Mouse (Mus musculus): ENCODE measurements at regions not wholly inside any gene's neighbourhood (a gene's known extent, or its start where the extent isn't known, plus 50 kb on each side); places are given as distances from the start of the nearest gene placed in this dataset.

- H3K9me3 ChIP-seq (replicated peaks; ENCODE audit: control insufficient read depth, low read length, poor library complexity, severe bottlenecking) = no peaks in the 10 kb centered on the region; the same call in 1 of the 2 replicates
- H3K4me1 ChIP-seq (ENCODE audit: control insufficient read depth, insufficient read depth, low read length) = peaks cover 9% of the 10 kb centered on the region
- H3K27me3 ChIP-seq (ENCODE audit: control insufficient read depth, insufficient read depth, low read depth, low read length) = no peaks in the 10 kb centered on the region
- 92% methylated on average over 6 of the region's 6 CpGs for WGBS
- H3K4me3 ChIP-seq (ENCODE audit: low read depth, low read length) = no peak overlapping the region
- H3K36me3 ChIP-seq (ENCODE audit: control insufficient read depth, insufficient read depth, low read length) = no peaks in the 10 kb centered on the region
- no peak for ATAC-seq
- no peak overlapping the region for H3K9ac ChIP-seq (ENCODE audit: low read depth, low read length)
- H3K4me2 ChIP-seq (ENCODE audit: low read length) = no peak overlapping the region
- no peak overlapping the region for H3K27ac ChIP-seq (ENCODE audit: low read length)
Observed at GRCm38 (mm10) chr5:64485856-64486255, 317.3 kb upstream of the Klf3 start.

DNA sequence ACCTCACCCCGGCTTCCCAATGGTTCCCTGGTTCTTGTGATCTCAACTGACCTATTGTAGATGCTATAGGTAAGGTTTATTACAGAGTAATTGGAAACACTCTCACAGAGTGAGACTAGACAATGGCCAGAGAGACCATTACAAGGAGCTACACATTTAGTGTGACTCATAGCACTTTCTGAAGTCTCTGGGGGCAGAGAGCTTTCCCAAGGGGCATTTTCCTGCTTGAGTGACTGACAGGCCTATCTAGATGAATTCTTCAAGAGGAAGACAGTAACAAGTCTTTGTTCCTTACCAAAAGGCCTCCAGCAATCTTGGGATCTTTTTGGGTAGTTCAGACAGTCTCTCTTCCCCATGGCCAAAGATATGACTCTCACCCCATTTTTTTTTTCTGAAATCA, 316.4 kb upstream of the Klf3 start:
- WGBS = 100% methylated on average over 1 of the region's 1 CpGs
- H3K9me3 ChIP-seq (replicated peaks; ENCODE audit: control insufficient read depth, low read length, poor library complexity, severe bottlenecking) = no peaks in the 10 kb centered on the region; the same call in 1 of the 2 replicates

GRCm38 (mm10) chr5:64487698-64488398, 315.3 kb upstream of the Klf3 start:
- ATAC-seq = no peak
- Histone ChIP-seq H3K4me3 (ENCODE audit: low read depth, low read length) (no peak overlapping the region), H3K4me1 (ENCODE audit: control insufficient read depth, insufficient read depth, low read length) (peaks cover 9% of the 10 kb centered on the region), H3K27me3 (ENCODE audit: control insufficient read depth, insufficient read depth, low read depth, low read length) (no peaks in the 10 kb centered on the region), H3K9ac (ENCODE audit: low read depth, low read length) (no peak overlapping the region), H3K27ac (ENCODE audit: low read length) (no peak overlapping the region), H3K4me2 (ENCODE audit: low read length) (no peak overlapping the region), H3K36me3 (ENCODE audit: control insufficient read depth, insufficient read depth, low read length) (no peaks in the 10 kb centered on the region), H3K9me3 (replicated peaks; ENCODE audit: control insufficient read depth, low read length, poor library complexity, severe bottlenecking) (no peaks in the 10 kb centered on the region; the same call in 1 of the 2 replicates)
- WGBS = 81% methylated on average over 14 of the region's 14 CpGs

More for the DNA sequence above, 316.4 kb upstream of the Klf3 start:
- no peak for ATAC-seq
- Histone ChIP-seq H3K27ac (ENCODE audit: low read length) (no peak overlapping the region), H3K4me3 (ENCODE audit: low read depth, low read length) (no peak overlapping the region), H3K4me2 (ENCODE audit: low read length) (no peak overlapping the region), H3K4me1 (ENCODE audit: control insufficient read depth, insufficient read depth, low read length) (peaks cover 9% of the 10 kb centered on the region), H3K36me3 (ENCODE audit: control insufficient read depth, insufficient read depth, low read length) (no peaks in the 10 kb centered on the region), H3K27me3 (ENCODE audit: control insufficient read depth, insufficient read depth, low read depth, low read length) (no peaks in the 10 kb centered on the region), H3K9ac (ENCODE audit: low read depth, low read length) (no peak overlapping the region)

DNA sequence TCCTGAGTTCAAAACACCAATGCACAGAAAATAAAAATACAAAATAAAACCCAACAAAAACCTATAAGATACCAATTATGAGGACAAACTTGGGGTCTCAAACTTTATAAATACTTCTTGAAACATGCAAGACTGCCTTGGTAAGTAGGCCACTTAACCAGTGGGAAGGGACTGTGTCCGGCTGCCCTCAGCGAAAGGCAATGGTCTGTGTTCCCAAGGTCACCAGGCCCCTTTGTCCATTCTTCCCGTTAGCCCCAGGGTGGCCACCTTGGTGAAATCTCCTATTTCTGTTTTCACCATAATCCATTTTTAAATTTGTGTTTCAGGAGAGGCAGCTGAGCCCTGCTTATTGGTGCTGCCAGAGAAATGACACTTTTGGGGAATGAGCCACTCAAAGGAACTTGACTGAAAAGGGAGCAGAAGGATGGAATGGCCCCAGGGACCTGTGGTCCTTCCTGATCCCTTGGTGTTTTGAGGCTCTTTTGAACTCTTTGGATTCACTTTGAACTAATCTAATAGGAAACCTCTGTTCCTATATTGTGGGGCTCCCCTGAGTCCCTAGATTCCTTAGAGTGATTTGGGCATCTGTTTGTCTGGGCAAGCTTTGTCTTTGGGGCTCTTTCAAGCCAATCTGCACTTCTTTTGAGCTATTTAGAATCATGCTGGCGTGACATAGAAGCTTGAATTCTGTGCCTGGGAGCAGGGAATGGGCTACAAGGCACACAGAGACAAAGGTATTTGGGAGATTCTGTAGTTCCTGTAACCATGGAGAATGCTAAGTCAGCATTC, 313.3 kb upstream of the Klf3 start:
- Histone ChIP-seq H3K36me3 (ENCODE audit: control insufficient read depth, insufficient read depth, low read length) (no peaks in the 10 kb centered on the region), H3K4me3 (ENCODE audit: low read depth, low read length) (no peak overlapping the region), H3K27ac (ENCODE audit: low read length) (peak overlapping the region; percentile 20; the same call in 1 of the 2 replicates), H3K4me1 (ENCODE audit: control insufficient read depth, insufficient read depth, low read length) (peaks cover 9% of the 10 kb centered on the region), H3K27me3 (ENCODE audit: control insufficient read depth, insufficient read depth, low read depth, low read length) (no peaks in the 10 kb centered on the region), H3K4me2 (ENCODE audit: low read length) (no peak overlapping the region), H3K9ac (ENCODE audit: low read depth, low read length) (no peak overlapping the region), H3K9me3 (replicated peaks; ENCODE audit: control insufficient read depth, low read length, poor library complexity, severe bottlenecking) (no peaks in the 10 kb centered on the region; the same call in 1 of the 2 replicates)
- ATAC-seq = peak; percentile 51
- 26% methylated on average over 4 of the region's 4 CpGs for WGBS

DNA sequence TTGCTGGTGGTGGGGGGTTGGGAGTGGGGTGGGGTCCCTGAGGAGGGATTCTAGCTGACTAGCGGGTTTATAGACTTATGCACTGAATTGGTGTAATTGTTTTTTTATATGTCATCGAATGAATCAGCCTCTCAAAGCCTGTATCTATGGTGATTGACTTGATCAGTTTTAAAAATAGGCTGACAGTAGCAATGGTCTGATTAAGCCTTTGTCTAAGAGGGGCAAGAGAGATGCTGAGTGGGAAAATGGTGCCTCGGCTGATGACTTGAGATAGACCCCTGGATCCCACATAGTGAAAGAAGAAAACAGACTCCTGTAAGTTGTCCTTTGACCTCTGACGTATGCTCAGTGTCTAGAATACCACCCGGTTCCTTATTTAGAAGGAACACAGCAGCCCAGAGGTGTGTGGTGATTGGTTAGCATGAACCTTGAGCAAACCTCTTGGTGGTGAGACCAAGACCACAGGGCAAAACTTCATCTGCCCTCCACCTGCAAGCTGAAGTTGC, 312.7 kb upstream of the Klf3 start:
- H3K27ac ChIP-seq (ENCODE audit: low read length) = peak overlapping the region; percentile 20; the same call in 1 of the 2 replicates

DNA sequence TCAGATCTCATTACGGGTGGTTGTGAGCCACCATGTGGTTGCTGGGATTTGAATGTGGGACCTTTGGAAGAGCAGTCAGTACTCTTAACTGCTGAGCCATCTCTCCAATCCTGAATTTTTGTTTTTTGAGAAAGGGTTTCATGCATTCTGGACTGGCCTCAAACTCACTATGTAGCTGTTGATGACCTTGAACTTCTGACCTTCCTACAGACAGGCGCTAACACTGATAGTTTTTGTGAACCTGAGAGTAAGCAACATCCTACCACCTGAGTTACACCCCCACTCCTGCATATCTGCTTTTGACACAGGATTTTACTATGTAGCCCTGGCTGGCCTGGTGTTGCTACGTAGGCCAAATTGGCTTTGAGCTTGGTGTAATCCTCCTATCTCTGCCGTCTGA, 308.8 kb upstream of the Klf3 start:
- no peaks in the 10 kb centered on the region for H3K9me3 ChIP-seq (replicated peaks; ENCODE audit: control insufficient read depth, low read length, poor library complexity, severe bottlenecking)
- no peak overlapping the region for H3K27ac ChIP-seq (ENCODE audit: low read length)
- H3K36me3 ChIP-seq (ENCODE audit: control insufficient read depth, insufficient read depth, low read length) = no peaks in the 10 kb centered on the region
- no peaks in the 10 kb centered on the region for H3K27me3 ChIP-seq (ENCODE audit: control insufficient read depth, insufficient read depth, low read depth, low read length)
- no peak overlapping the region for H3K9ac ChIP-seq (ENCODE audit: low read depth, low read length)
- 95% methylated on average over 4 of the region's 4 CpGs for WGBS
- H3K4me2 ChIP-seq (ENCODE audit: low read length) = no peak overlapping the region
- H3K4me3 ChIP-seq (ENCODE audit: low read depth, low read length) = no peak overlapping the region
- H3K4me1 ChIP-seq (ENCODE audit: control insufficient read depth, insufficient read depth, low read length) = peaks cover 9% of the 10 kb centered on the region
- no peak for ATAC-seq

More for the DNA sequence above, 312.7 kb upstream of the Klf3 start:
- no peak overlapping the region for H3K4me3 ChIP-seq (ENCODE audit: low read depth, low read length)
- no peaks in the 10 kb centered on the region; the same call in 1 of the 2 replicates for H3K9me3 ChIP-seq (replicated peaks; ENCODE audit: control insufficient read depth, low read length, poor library complexity, severe bottlenecking)
- H3K9ac ChIP-seq (ENCODE audit: low read depth, low read length) = no peak overlapping the region
- H3K36me3 ChIP-seq (ENCODE audit: control insufficient read depth, insufficient read depth, low read length) = no peaks in the 10 kb centered on the region
- no peaks in the 10 kb centered on the region for H3K27me3 ChIP-seq (ENCODE audit: control insufficient read depth, insufficient read depth, low read depth, low read length)
- no peak overlapping the region for H3K4me2 ChIP-seq (ENCODE audit: low read length)
- H3K4me1 ChIP-seq (ENCODE audit: control insufficient read depth, insufficient read depth, low read length) = peaks cover 9% of the 10 kb centered on the region
- peak; percentile 51; the same call in 1 of the 2 replicates for ATAC-seq
- WGBS = 19% methylated on average over 5 of the region's 5 CpGs

DNA sequence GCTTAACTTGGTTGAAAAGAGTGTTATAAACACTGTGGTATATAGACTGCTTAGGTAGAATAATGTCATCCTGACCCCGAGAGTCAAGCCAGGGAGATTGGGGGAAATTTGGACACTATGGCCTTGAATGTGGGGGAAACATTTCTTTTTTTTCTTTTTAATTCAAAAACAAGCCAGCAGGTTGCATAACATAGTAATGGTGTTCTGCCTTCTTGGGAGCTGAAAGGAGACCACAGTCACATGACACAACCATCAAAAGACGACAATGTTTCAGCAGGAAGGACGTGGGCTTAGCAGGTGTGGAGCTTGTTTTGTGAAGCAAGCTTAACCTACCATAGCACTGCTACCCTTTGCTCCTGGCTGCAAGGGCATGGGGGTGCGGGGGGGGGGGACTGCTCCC, 306.3 kb upstream of the Klf3 start:
- Histone ChIP-seq H3K27ac (ENCODE audit: low read length) (no peak overlapping the region), H3K27me3 (ENCODE audit: control insufficient read depth, insufficient read depth, low read depth, low read length) (no peaks in the 10 kb centered on the region), H3K4me2 (ENCODE audit: low read length) (no peak overlapping the region), H3K9me3 (replicated peaks; ENCODE audit: control insufficient read depth, low read length, poor library complexity, severe bottlenecking) (no peaks in the 10 kb centered on the region), H3K4me1 (ENCODE audit: control insufficient read depth, insufficient read depth, low read length) (no peaks in the 10 kb centered on the region), H3K36me3 (ENCODE audit: control insufficient read depth, insufficient read depth, low read length) (no peaks in the 10 kb centered on the region), H3K4me3 (ENCODE audit: low read depth, low read length) (no peak overlapping the region), H3K9ac (ENCODE audit: low read depth, low read length) (no peak overlapping the region)
- 83% methylated on average over 4 of the region's 4 CpGs for WGBS
- no peak for ATAC-seq

- no peak overlapping the region for H3K4me3 ChIP-seq (ENCODE audit: low read depth, low read length)
- H3K36me3 ChIP-seq (ENCODE audit: control insufficient read depth, insufficient read depth, low read length) = no peaks in the 10 kb centered on the region
- no peaks in the 10 kb centered on the region for H3K27me3 ChIP-seq (ENCODE audit: control insufficient read depth, insufficient read depth, low read depth, low read length)
- WGBS = 89% methylated on average over 5 of the region's 5 CpGs
- no peak overlapping the region for H3K9ac ChIP-seq (ENCODE audit: low read depth, low read length)
- H3K4me1 ChIP-seq (ENCODE audit: control insufficient read depth, insufficient read depth, low read length) = no peaks in the 10 kb centered on the region
- no peak overlapping the region for H3K4me2 ChIP-seq (ENCODE audit: low read length)
- no peaks in the 10 kb centered on the region for H3K9me3 ChIP-seq (replicated peaks; ENCODE audit: control insufficient read depth, low read length, poor library complexity, severe bottlenecking)
- ATAC-seq = no peak
- H3K27ac ChIP-seq (ENCODE audit: low read length) = no peak overlapping the region
Observed at GRCm38 (mm10) chr5:64498431-64498830, 304.8 kb upstream of the Klf3 start.

- Histone ChIP-seq H3K27me3 (ENCODE audit: control insufficient read depth, insufficient read depth, low read depth, low read length) (no peaks in the 10 kb centered on the region), H3K4me1 (ENCODE audit: control insufficient read depth, insufficient read depth, low read length) (no peaks in the 10 kb centered on the region), H3K36me3 (ENCODE audit: control insufficient read depth, insufficient read depth, low read length) (no peaks in the 10 kb centered on the region), H3K4me2 (ENCODE audit: low read length) (no peak overlapping the region), H3K4me3 (ENCODE audit: low read depth, low read length) (no peak overlapping the region), H3K9me3 (replicated peaks; ENCODE audit: control insufficient read depth, low read length, poor library complexity, severe bottlenecking) (no peaks in the 10 kb centered on the region), H3K27ac (ENCODE audit: low read length) (no peak overlapping the region), H3K9ac (ENCODE audit: low read depth, low read length) (no peak overlapping the region)
- WGBS = 94% methylated on average over 3 of the region's 3 CpGs
- no peak for ATAC-seq
Observed at GRCm38 (mm10) chr5:64499131-64499530, 304.1 kb upstream of the Klf3 start.
